Mouse (Mus musculus) brown adipose tissue, adult 24 weeks (tissue): ENCODE results near the gene Slc11a2. TPM values are rescaled to one million over a fixed set of nuclear protein-coding genes. Genes with fewer than 3 reads are reported as not detected.

Source experiments
- H3K27ac ChIP-seq: fragments of 200-500 bp; replicated peaks from 2 replicates; pipeline ENCODE4 v1.5.1; 2012; ENCODE audit warnings: low read depth, mild to moderate bottlenecking, low read length
- H3K4me1 ChIP-seq: fragments of 200-500 bp; 2 replicates; pipeline ENCODE4 v1.6.1; 2012; ENCODE audit warnings: low read length, mixed read lengths; ENCODE audit not compliant: control insufficient read depth, insufficient read depth, insufficient read length
- H3K4me3 ChIP-seq: fragments of 200-500 bp; 2 replicates; pipeline ENCODE4 v1.5.1; 2012; ENCODE audit warnings: low read depth, mild to moderate bottlenecking, low read length, moderate library complexity; ENCODE audit not compliant: insufficient read depth
- polyA plus RNA-seq: library from polyadenylated mRNA; stranded (reverse); fragments of >200 nt; gene quantifications from 2 replicates; pipeline ENCODE4 v1.2.4, GENCODE M21; 2012; ENCODE audit not compliant: missing spikeins, insufficient read depth, insufficient read length

Slc11a2 gene
- polyA plus RNA-seq, 1 experiment: 24.7 TPM

DNA sequence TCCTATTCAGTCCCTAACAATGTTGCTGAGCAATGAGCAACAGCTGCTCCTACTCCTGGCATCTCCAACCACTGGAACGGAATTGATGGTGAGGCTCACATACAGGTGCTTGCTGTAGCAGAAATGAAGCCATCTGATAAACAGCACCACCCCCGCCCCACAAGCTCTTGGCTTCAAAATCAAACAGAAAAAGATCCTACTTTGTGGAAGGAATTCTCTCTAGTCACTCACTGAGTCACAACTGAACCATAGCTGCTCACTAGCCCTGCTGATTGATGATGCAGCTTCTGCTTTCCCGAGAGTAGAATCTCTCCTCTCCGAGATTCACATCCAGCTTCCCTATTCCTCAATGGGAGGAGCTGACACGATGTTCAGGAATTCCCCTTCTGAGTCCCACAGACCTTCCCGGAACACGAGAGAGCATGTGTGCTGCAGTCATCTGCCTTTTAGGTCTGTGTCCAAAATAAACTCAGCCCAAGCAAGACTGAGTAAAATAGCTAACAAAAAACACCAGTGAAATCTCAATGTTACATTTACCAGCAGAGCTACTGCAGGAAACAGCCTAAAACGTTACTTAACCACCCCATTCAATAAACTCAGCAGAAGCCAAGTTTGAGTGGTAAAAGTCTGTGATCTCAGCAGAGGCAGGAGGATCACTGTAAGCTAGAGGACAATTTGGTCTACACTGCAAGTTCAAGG is 3.7 kb downstream of the Slc11a2 start:
- peaks cover 14% of the 10 kb centered on the region; the same call in 1 of the 2 replicates for H3K4me1 ChIP-seq
- H3K4me3 ChIP-seq: peak overlapping the region; percentile 79
- H3K27ac ChIP-seq: peak overlapping the region; percentile 15; the same call in 1 of the 2 replicates

DNA sequence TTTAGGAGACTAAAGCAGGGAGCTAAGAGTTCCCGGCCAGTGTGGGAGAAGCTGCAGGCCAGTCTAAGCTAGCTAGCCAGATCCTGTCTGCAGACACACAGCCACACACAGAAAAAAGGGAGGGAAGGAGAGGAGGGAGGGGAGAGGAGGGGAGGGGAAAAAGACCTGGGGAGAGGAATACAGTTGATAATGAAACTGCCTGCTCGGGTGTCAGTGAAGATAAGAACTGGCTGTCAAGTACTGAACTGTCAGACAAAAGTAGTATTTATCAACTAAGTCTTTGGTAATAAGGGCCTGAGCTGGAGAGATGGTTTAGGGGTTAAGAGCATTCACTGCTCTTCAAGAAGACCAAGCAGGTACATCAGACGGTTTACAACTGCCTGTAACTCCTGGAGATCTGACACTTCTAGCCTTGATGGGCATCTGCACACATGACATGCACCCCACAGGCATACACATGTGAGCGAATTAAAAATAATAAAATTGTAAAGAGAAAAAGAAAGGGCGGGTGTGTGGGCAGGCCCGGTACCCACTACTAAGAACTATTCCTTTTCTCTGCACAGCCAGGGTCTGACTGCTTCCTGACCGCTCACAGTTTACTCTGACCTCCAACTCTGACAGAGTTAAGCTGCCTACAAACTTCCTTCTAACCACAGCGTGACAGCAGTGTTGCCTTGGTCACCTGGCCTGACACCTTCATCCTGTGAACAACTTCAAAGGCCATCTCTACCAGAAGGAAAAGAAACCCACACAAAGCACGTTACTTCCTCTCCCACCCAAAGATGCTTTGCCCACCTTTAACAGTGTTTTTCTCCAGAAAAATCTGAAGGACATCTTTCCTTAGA is 4.7 kb downstream of the Slc11a2 start:
- 0 out of 2 replicates have a peak overlapping the region, but pooled peaks have one; percentile 8 for H3K27ac ChIP-seq
- H3K4me1 ChIP-seq: peaks cover 14% of the 10 kb centered on the region; the same call in 1 of the 2 replicates
- no peak overlapping the region for H3K4me3 ChIP-seq

GRCm38 (mm10) chr15:100419311-100419710 is 5.6 kb downstream of the Slc11a2 start:
- 0 out of 2 replicates have a peak overlapping the region, but pooled peaks have one; percentile 8 for H3K27ac ChIP-seq
- peaks cover 14% of the 10 kb centered on the region; the same call in 1 of the 2 replicates for H3K4me1 ChIP-seq
- H3K4me3 ChIP-seq: no peak overlapping the region

GRCm38 (mm10) chr15:100417854-100418450 is 6.9 kb downstream of the Slc11a2 start:
- no peak overlapping the region for H3K4me3 ChIP-seq
- H3K4me1 ChIP-seq: peaks cover 18% of the 10 kb centered on the region
- no peak overlapping the region for H3K27ac ChIP-seq

DNA sequence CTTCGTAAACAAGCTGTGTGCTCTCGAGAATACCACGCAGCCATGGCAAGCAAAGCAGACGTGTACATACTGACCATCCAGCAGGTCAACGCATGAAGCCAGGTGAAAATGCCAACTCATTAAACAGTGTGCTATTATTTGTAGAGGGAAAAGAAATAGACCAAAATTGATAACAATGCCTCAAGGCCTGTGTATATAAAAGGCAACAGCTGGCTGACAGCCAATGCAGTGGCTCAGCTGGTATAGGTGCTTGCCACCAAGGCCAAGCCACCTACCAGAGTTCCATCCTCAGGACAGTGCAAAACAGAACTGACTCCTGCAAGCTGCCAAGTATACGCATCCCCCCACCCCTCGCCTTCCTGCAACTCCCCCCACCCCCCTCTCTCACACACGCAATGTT is 9.2 kb downstream of the Slc11a2 start:
- Histone ChIP-seq H3K4me3 (no peak overlapping the region), H3K4me1 (peaks cover 9% of the 10 kb centered on the region), H3K27ac (no peak overlapping the region)

- Histone ChIP-seq H3K4me1 (peaks cover 6% of the 10 kb centered on the region), H3K27ac (no peak overlapping the region), H3K4me3 (no peak overlapping the region)
These were observed 9.9 kb downstream of the Slc11a2 start for GRCm38 (mm10) chr15:100414942-100415341.

GRCm38 (mm10) chr15:100414011-100414410 is 10.9 kb downstream of the Slc11a2 start:
- no peak overlapping the region for H3K27ac ChIP-seq
- H3K4me3 ChIP-seq: no peak overlapping the region
- H3K4me1 ChIP-seq: peaks cover 6% of the 10 kb centered on the region

DNA sequence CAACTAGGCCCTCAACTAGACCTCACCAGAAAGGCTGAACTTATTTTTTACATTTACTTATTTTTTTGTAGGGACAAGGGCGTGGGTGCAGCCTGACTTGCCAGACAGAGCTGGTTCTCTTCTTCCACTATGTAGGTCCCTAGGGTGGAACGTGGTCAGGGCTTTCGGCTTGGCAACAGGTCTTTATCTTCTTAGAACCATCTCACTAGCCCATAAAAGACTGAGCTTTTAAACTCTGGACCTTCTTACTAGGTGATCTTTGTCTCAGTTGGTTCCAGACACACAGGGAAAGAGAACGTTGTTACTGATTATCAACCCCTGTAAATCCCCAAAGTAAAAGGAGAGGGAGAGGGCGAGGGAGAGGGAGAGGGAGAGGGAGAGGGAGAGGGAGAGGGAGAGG is 11.6 kb downstream of the Slc11a2 start:
- H3K4me3 ChIP-seq: no peak overlapping the region
- H3K27ac ChIP-seq: peak overlapping the region; percentile 34
- peaks cover 6% of the 10 kb centered on the region for H3K4me1 ChIP-seq

DNA sequence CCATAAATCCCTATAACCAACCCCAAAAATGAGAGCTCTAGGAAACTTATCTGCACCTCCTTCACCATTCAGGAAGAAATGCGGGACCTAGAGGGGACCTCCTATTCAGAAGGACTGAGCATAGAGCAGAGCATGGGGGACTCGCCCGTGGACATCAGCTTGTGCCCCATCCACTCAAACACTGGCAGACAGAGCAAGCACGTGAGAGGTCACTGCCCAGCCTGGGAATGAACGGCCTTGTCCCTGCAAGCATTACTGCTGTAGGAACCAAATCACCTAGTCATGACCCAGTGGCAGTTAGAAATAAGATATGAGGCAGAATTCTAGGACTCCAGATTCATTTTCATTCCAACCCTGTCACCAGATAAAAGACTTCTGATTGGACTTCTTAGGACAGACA is 13.1 kb downstream of the Slc11a2 start:
- Histone ChIP-seq H3K27ac (no peak overlapping the region), H3K4me1 (peaks cover 3% of the 10 kb centered on the region), H3K4me3 (no peak overlapping the region)

DNA sequence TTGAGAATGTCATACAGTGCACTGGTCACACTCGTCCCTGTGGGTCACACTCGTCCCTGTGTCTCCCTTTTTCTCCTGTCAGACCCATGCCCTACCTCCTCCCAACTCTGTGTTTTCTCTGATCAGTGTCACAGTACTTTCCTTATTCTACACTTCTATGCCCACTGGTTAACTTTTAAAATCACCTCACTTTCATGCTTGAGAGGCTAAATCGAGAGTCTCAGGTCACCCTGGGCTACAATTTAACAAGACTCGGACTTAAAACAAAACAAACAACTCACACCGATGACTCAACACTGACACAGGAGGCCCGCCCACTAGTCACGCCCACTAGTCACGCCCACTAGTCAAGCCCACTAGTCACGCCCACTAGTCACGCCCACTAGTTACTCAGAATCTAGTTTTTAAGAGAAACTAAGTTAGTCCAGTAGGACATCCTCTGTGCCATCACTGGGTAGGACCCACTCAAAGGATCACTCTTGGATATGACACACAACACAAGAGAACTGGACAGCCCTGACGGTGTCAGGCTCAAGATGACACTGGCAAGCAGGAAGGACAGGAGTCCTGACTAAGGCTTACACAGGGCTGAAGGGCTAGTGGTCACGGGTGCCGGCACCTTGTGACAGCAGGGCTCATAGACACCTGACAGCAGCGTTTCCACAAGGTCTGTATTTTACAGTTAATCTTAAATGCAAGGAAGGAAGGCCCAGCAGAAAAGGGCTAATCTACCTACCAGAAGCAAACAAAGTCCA is 13.8 kb downstream of the Slc11a2 start:
- H3K4me1 ChIP-seq: peaks cover 3% of the 10 kb centered on the region
- no peak overlapping the region for H3K27ac ChIP-seq
- H3K4me3 ChIP-seq: no peak overlapping the region

DNA sequence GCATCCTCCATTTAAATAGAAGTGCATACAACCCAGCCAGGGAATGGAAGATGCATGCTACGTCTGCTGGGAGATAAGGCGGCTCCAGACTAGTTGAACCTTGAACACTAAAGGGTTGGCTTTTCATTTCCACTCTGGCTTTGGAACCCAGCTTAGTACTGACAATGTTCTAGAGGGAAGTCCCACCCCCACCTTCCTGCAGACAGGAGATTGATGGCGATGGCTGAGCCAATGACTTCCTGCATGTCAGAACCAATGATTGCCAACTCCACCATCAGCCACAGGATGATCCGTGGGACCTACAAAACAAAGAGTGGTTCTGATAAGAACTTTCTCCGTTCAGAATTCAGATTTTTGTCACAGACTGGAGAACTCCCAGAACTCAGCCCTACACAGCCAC is 18.8 kb downstream of the Slc11a2 start:
- no peaks in the 10 kb centered on the region for H3K4me1 ChIP-seq
- peak overlapping the region; percentile 62; the same call in 1 of the 2 replicates for H3K27ac ChIP-seq
- H3K4me3 ChIP-seq: no peak overlapping the region

DNA sequence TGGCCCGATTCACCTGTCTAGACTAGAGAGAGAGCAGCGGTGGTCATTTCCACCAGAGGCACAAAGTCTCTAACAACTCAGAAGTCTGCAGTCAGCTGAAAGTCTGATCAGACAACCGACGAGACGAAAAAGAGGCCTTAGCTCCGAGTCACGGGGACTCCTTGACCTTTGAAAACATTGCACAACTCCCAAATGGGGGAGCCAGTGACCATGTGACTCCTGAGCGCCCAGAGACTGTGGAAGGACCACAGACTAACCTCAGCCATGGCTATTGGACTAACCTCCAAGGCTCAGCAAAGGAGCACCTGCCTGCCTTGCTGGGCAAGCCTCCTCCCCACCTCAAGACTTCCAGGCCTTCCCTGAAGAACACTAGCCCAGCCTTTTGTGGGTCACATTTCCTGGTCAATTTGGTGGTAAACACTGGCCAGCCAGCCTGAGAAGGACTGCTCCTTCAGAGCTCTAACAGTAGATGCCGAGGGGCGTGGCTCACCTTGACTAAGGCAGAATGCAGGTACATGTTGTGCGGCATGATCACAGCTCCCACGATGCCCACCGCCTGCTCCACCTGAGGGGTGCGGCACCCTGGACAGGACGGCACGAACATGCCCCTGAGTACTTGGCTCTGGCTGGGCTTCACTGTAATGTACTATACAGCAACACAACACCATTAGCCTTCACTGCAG is 21.4 kb downstream of the Slc11a2 start:
- peak overlapping the region; percentile 63 for H3K4me3 ChIP-seq
- no peaks in the 10 kb centered on the region for H3K4me1 ChIP-seq
- peak overlapping the region; percentile 94 for H3K27ac ChIP-seq

DNA sequence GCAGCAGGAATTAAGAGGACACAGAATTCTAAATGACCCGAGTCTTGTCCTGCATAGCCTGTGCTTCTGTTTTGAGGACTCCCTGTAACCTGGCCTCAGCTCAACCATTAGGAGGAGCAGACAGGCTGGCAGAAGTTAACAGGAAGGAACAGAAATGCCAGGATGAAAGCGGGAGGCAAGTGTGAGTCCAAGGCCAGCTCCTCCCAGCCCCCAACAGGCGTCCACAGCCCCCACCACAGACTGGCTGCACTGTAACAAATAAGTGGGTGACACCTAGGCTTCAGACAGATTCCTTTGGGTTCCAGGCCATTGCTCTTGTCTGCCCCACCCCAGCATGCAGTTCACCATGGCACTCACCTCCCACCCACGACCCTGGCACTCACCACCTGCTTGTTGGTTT is 22.1 kb downstream of the Slc11a2 start:
- Histone ChIP-seq H3K4me3 (peak overlapping the region; percentile 63), H3K27ac (peak overlapping the region; percentile 94), H3K4me1 (no peaks in the 10 kb centered on the region)

GRCm38 (mm10) chr15:100402347-100402746 is 22.5 kb downstream of the Slc11a2 start:
- peak overlapping the region; percentile 63 for H3K4me3 ChIP-seq
- no peaks in the 10 kb centered on the region for H3K4me1 ChIP-seq
- peak overlapping the region; percentile 94; the same call in 1 of the 2 replicates for H3K27ac ChIP-seq
